Mouse (Mus musculus) spleen, postnatal 36 days (tissue): Measurements from ENCODE around the gene Grhl3.

Experiments used
- DNase-seq, 2 experiments: peaks; one replicate each; pipeline ENCODE4 v3.0.0; 2022; ENCODE audit warnings: low spot score in 2 of 2, mixed read lengths in 1 of 2

Grhl3 gene

GRCm38 (mm10) chr4:135531771-135532613, 41.4 kb downstream of the Grhl3 start:
- DNase-seq, result no peak

- DNase-seq, result no peak
These were observed 42.2 kb downstream of the Grhl3 start for GRCm38 (mm10) chr4:135531236-135531635.

- DNase-seq, result no peak
These were observed 43.2 kb downstream of the Grhl3 start for GRCm38 (mm10) chr4:135530270-135530669.

GRCm38 (mm10) chr4:135526039-135526710, 47.3 kb downstream of the Grhl3 start:
- DNase-seq, result no peak

- DNase-seq, result no peak
These were observed 48.4 kb downstream of the Grhl3 start for GRCm38 (mm10) chr4:135525057-135525456.

- no peak for DNase-seq
These were observed 49.5 kb downstream of the Grhl3 start for GRCm38 (mm10) chr4:135523939-135524338.

- DNase-seq, result no peak
These were observed 53.0 kb downstream of the Grhl3 start for GRCm38 (mm10) chr4:135520421-135520820.

- no peak for DNase-seq
These were observed 55.3 kb downstream of the Grhl3 start for GRCm38 (mm10) chr4:135518135-135518534.

- peak; percentile 35 to 48 for DNase-seq
These were observed 56.8 kb downstream of the Grhl3 start for GRCm38 (mm10) chr4:135516351-135517316.

- DNase-seq, result no peak
These were observed 58.5 kb downstream of the Grhl3 start for GRCm38 (mm10) chr4:135514925-135515324.

GRCm38 (mm10) chr4:135513865-135514264, 59.6 kb downstream of the Grhl3 start:
- DNase-seq, result no peak

GRCm38 (mm10) chr4:135509515-135509914, 63.9 kb downstream of the Grhl3 start:
- DNase-seq, result no peak

GRCm38 (mm10) chr4:135508419-135509039, 64.9 kb downstream of the Grhl3 start:
- DNase-seq, result peak; percentile 19 to 53

GRCm38 (mm10) chr4:135507547-135508350, 65.7 kb downstream of the Grhl3 start:
- DNase-seq, result peak; percentile 19 to 23

GRCm38 (mm10) chr4:135505794-135506193, 67.6 kb downstream of the Grhl3 start:
- no peak for DNase-seq

GRCm38 (mm10) chr4:135501587-135501986, 71.8 kb downstream of the Grhl3 start:
- no peak for DNase-seq

GRCm38 (mm10) chr4:135499831-135500230, 73.6 kb downstream of the Grhl3 start:
- peak; percentile 63 to 64 for DNase-seq

- no peak for DNase-seq
These were observed 75.3 kb downstream of the Grhl3 start for GRCm38 (mm10) chr4:135498136-135498535.

GRCm38 (mm10) chr4:135495810-135496209, 77.6 kb downstream of the Grhl3 start:
- peak in 1 of 2 experiments; percentile 21 for DNase-seq

- DNase-seq, result no peak
These were observed 78.0 kb downstream of the Grhl3 start for GRCm38 (mm10) chr4:135495397-135495791.
